Mouse (Mus musculus) small intestine, adult 2 months (tissue): ENCODE data around the gene Dpysl5.

Experiments
- CTCF ChIP-seq: fragments of 200-500 bp; IDR thresholded peaks from 2 replicates; pipeline ENCODE4 v1.5.1; 2012; ENCODE audit warnings: low read depth, mild to moderate bottlenecking, control low read depth, inconsistent platforms, low read length, moderate library complexity, mixed read lengths; ENCODE audit not compliant: insufficient replicate concordance, insufficient read length; ENCODE audit errors: extremely low read depth
- POLR2A ChIP-seq: fragments of 200-500 bp; IDR thresholded peaks from 2 replicates; pipeline ENCODE4 v1.6.1; 2012; ENCODE audit warnings: low read depth, mild to moderate bottlenecking, control low read depth, inconsistent platforms, low read length, moderate library complexity

GRCm38 (mm10) chr5:30716311-30716710, 4.9 kb downstream of the Dpysl5 start:
- TF ChIP-seq CTCF (no peak), POLR2A (no peak)
